In the genomic region with DNA sequence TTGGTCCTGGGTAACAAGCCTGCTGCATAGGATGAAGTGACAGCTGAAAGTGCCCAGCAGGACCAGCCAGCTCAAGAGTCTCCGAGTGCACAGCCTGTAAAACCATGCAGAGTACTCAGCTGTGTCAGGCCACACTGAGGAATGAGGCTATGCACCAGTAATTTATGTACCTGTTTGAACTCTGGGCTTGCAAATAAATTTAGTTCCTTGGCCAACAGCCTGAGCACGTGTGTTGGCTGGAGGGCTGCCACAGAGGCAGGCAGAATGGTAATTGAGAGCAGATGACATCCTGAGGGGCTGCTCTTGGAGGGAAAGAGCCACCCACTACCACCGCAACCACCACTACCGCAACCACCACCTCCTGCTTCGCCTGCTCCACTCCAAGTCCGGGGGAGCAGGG, we compare ENCODE assay signal across 8 mouse cellular contexts.
DNase-seq lines count a peak whose midpoint lies in the region; ATAC-seq and TF ChIP-seq lines count a peak whose summit lies in the region.

No protein-coding gene starts in this region.

- no peak for TF ChIP-seq POLR2A in cerebellum, adult 2 months (IDR thresholded peaks at IDR 0.05; ENCODE audit: borderline replicate concordance, insufficient read depth, low read length)

- H3K36me3 ChIP-seq in heart, embryonic 10.5 days, result no peaks in the 10 kb centered on the region
- H3K36me3 ChIP-seq in limb, embryonic 10.5 days, result no peaks in the 10 kb centered on the region
- H3K36me3 ChIP-seq in stomach, postnatal 0 days (ENCODE audit: control insufficient read depth, insufficient read depth, low read length), result no peaks in the 10 kb centered on the region

- no peak for TF ChIP-seq CTCF in cerebellum, adult 2 months (IDR thresholded peaks at IDR 0.05; ENCODE audit: borderline replicate concordance, insufficient read depth, low read depth, low read length)
- no peak for TF ChIP-seq CTCF in stomach, postnatal 0 days (IDR thresholded peaks at IDR 0.05; ENCODE audit: low read depth)

- no peaks in the 10 kb centered on the region; the same call in 1 of the 2 replicates for H3K27me3 ChIP-seq in cerebellum, adult 2 months (ENCODE audit: control insufficient read depth, insufficient read depth, low read length)
- peaks cover 83% of the 10 kb centered on the region for H3K27me3 ChIP-seq in heart, embryonic 10.5 days (ENCODE audit: insufficient read depth, poor library complexity, severe bottlenecking)
- peaks cover 74% of the 10 kb centered on the region for H3K27me3 ChIP-seq in limb, embryonic 10.5 days (ENCODE audit: low read depth, poor library complexity, severe bottlenecking)
- H3K27me3 ChIP-seq in stomach, postnatal 0 days (ENCODE audit: control insufficient read depth, insufficient read depth, low read length), result no peaks in the 10 kb centered on the region

- WGBS in cerebellum, adult 2 months, result 40% methylated on average over 6 of the region's 6 CpGs
- WGBS in heart, embryonic 10.5 days, result 42% methylated on average over 6 of the region's 6 CpGs
- WGBS in limb, embryonic 10.5 days, result 10% methylated on average over 6 of the region's 6 CpGs
- 51% methylated on average over 6 of the region's 6 CpGs for WGBS in stomach, postnatal 0 days

- no peak overlapping the region for H3K4me3 ChIP-seq in cerebellum, adult 2 months (replicated peaks; ENCODE audit: insufficient read depth, low read depth, low read length)
- no peak overlapping the region for H3K4me3 ChIP-seq in heart, embryonic 10.5 days
- no peak overlapping the region for H3K4me3 ChIP-seq in limb, embryonic 10.5 days
- no peak overlapping the region for H3K4me3 ChIP-seq in stomach, postnatal 0 days (ENCODE audit: low read depth, low read length)

- H3K27ac ChIP-seq in cerebellum, adult 2 months (ENCODE audit: insufficient read depth, low read length), result no peak overlapping the region
- H3K27ac ChIP-seq in heart, embryonic 10.5 days, result peak overlapping the region; percentile 52
- H3K27ac ChIP-seq in limb, embryonic 10.5 days, result peak overlapping the region; percentile 66; the same call in 1 of the 2 replicates
- H3K27ac ChIP-seq in stomach, postnatal 0 days (replicated peaks), result no peak overlapping the region

- no peaks in the 10 kb centered on the region for H3K9me3 ChIP-seq in heart, embryonic 10.5 days
- no peaks in the 10 kb centered on the region for H3K9me3 ChIP-seq in limb, embryonic 10.5 days (replicated peaks)
- H3K9me3 ChIP-seq in stomach, postnatal 0 days (ENCODE audit: control insufficient read depth, low read length), result no peaks in the 10 kb centered on the region

- peak; percentile 78 for DNase-seq in cerebellum, postnatal 10 days
- no peak for DNase-seq in cerebellum, adult 2 months
- peak; percentile 58 for DNase-seq in MN1 (ENCODE audit: low spot score)
- DNase-seq in heart, embryonic 10.5 days (ENCODE audit: low spot score), result no peak
- DNase-seq in limb, embryonic 10.5 days (ENCODE audit: low spot score), result peak; percentile 78
- no peak for DNase-seq in stomach, postnatal 0 days (ENCODE audit: low spot score)
- DNase-seq in cerebellum, adult 18-20 months, result no peak

- no peak for ATAC-seq in stomach, postnatal 0 days (ENCODE audit: low FRiP score, low TSS enrichment)
- ATAC-seq in activated CD4-positive, CD25-positive, alpha-beta regulatory T cell, adult 4 months, result no peak

- no peaks in the 10 kb centered on the region for H3K4me1 ChIP-seq in cerebellum, adult 2 months (ENCODE audit: control insufficient read depth, insufficient read depth, low read length)
- peaks cover 28% of the 10 kb centered on the region for H3K4me1 ChIP-seq in heart, embryonic 10.5 days
- H3K4me1 ChIP-seq in limb, embryonic 10.5 days, result peaks cover 51% of the 10 kb centered on the region
- no peaks in the 10 kb centered on the region for H3K4me1 ChIP-seq in stomach, postnatal 0 days (replicated peaks; ENCODE audit: control insufficient read depth, insufficient read depth)

- no peak for TF ChIP-seq EP300 in stomach, postnatal 0 days (optimal IDR thresholded peaks at IDR 0.05)

- H3K4me2 ChIP-seq in stomach, postnatal 0 days (replicated peaks; ENCODE audit: low read depth), result no peak overlapping the region

- no peak overlapping the region for H3K9ac ChIP-seq in stomach, postnatal 0 days (ENCODE audit: low read length)

Comparison
In these comparisons a context has a peak if more than half of its experiments do, and no peak if none do; other contexts are left out.
1. DNase-seq: peak in cerebellum, postnatal 10 days (2 of 2), MN1 (single experiment) and limb, embryonic 10.5 days (single experiment); none in cerebellum, adult 2 months (0 of 2), heart, embryonic 10.5 days (single experiment), stomach, postnatal 0 days (single experiment) and cerebellum, adult 18-20 months (0 of 2).
2. H3K27ac ChIP-seq: peak in heart, embryonic 10.5 days (single experiment) and limb, embryonic 10.5 days (single experiment); none in cerebellum, adult 2 months (single experiment) and stomach, postnatal 0 days (single experiment).